Mouse (Mus musculus) limb, embryonic 15.5 days (tissue): Measurements from ENCODE around the gene Adam12. TPM values are rescaled to one million over a fixed set of nuclear protein-coding genes. Genes with fewer than 3 reads are reported as not detected.
A peak's percentile ranks its signal among the peaks of the same experiment; 100 is the strongest.

Experiments used
- ATAC-seq: fragments of 200-750 bp; cut with Nextera tagmentation; 2 replicates; pipeline ENCODE4 v1.8.0; 2017; ENCODE audit warnings: low read depth, moderate TSS enrichment; ENCODE audit not compliant: insufficient number of reproducible peaks, low FRiP score, low TSS enrichment
- H3K27ac ChIP-seq: fragments of 300-500 bp; sonication (generic); 2 replicates; pipeline ENCODE4 v1.5.1; 2015; ENCODE audit warnings: moderate library complexity, mild to moderate bottlenecking, inconsistent platforms
- H3K27me3 ChIP-seq: fragments of 300-500 bp; sonication (generic); 2 replicates; pipeline ENCODE4 v1.6.1; 2015; ENCODE audit warnings: inconsistent platforms
- H3K36me3 ChIP-seq: fragments of 300-500 bp; sonication (generic); 2 replicates; pipeline ENCODE4 v1.6.1; 2015; ENCODE audit warnings: inconsistent platforms
- H3K4me1 ChIP-seq: fragments of 300-500 bp; sonication (generic); 2 replicates; pipeline ENCODE4 v1.6.1; 2015; ENCODE audit warnings: inconsistent platforms
- H3K4me2 ChIP-seq: fragments of 300-500 bp; sonication (generic); 2 replicates; pipeline ENCODE4 v1.6.1; 2015; ENCODE audit warnings: mild to moderate bottlenecking, inconsistent platforms
- H3K4me3 ChIP-seq: fragments of 300-500 bp; sonication (generic); 2 replicates; pipeline ENCODE4 v1.5.1; 2015; ENCODE audit warnings: mild to moderate bottlenecking, inconsistent platforms
- H3K9ac ChIP-seq: fragments of 300-500 bp; sonication (generic); 2 replicates; pipeline ENCODE4 v1.6.1; 2015; ENCODE audit warnings: inconsistent platforms
- H3K9me3 ChIP-seq: fragments of 300-500 bp; sonication (generic); 2 replicates; pipeline ENCODE4 v1.6.1; 2016; ENCODE audit warnings: inconsistent platforms
- WGBS: fragments of 180-500 bp; shearing (Covaris S2); methylation state at CpG from one replicate; pipeline ENCODE4 v1.1.7; 2015; 5-methylcytosine and 5-hydroxymethylcytosine counted together
- polyA plus RNA-seq: library from polyadenylated mRNA; unstranded; fragments of >200 nt; fragmentation: Nextera tagmentation; extraction: Ambion mirVana; gene quantifications from 2 replicates; pipeline ENCODE4 v1.2.1, GENCODE M21; 2015

Adam12 gene
- polyA plus RNA-seq: 8.1 and 9.3 TPM in 2 replicates

GRCm38 (mm10) chr7:134231378-134232346 lies at the start of gene Adam12:
Gene Adam12, minus strand, starts transcription at chr7:134232146.
- Histone ChIP-seq H3K36me3 (no peaks in the 10 kb centered on the region), H3K27ac (no peak within 1 kb of the TSS), H3K4me2 (no peak within 1 kb of the TSS), H3K9ac (no peak within 1 kb of the TSS), H3K4me1 (peaks cover 20% of the 10 kb centered on the region), H3K27me3 (peaks cover 16% of the 10 kb centered on the region), H3K9me3 (no peaks in the 10 kb centered on the region), H3K4me3 (no peak within 1 kb of the TSS)
- no peak for ATAC-seq
- 45% methylated on average over 14 of the region's 14 CpGs for WGBS

- 79% methylated on average over 5 of the region's 5 CpGs for WGBS
- no peaks in the 10 kb centered on the region for H3K27me3 ChIP-seq
- H3K36me3 ChIP-seq: no peaks in the 10 kb centered on the region
- H3K27ac ChIP-seq: no peak overlapping the region
- H3K9me3 ChIP-seq: no peaks in the 10 kb centered on the region
- ATAC-seq: no peak
- H3K4me3 ChIP-seq: no peak overlapping the region
- H3K9ac ChIP-seq: no peak overlapping the region
- peaks cover 6% of the 10 kb centered on the region; the same call in 1 of the 2 replicates for H3K4me1 ChIP-seq
- H3K4me2 ChIP-seq: no peak overlapping the region
Observed at GRCm38 (mm10) chr7:134272956-134273355, 41.0 kb upstream of the Adam12 start.

DNA sequence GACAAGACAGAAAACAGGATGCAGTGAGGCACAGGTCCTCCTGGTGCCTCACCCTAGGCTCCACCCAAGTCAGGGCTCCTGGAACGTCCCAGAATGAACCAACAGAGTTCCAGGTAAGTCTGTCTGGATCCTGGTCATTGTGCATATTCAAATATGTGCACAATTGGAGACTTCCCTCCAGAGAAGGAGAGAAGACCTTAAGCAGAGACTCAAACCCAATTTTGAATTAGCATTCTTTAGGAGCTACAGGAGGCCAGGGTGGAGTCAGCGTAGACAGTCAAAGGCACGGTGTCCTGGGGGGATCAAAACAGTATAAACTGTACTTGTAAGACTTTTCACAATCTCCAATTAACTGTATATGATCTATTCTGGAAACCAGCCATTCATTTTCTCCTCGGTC lies 40.5 kb upstream of the Adam12 start:
- Histone ChIP-seq H3K9ac (no peak overlapping the region), H3K27me3 (no peaks in the 10 kb centered on the region), H3K4me3 (no peak overlapping the region), H3K4me2 (no peak overlapping the region), H3K36me3 (no peaks in the 10 kb centered on the region), H3K9me3 (no peaks in the 10 kb centered on the region), H3K4me1 (peaks cover 6% of the 10 kb centered on the region; the same call in 1 of the 2 replicates), H3K27ac (no peak overlapping the region)
- ATAC-seq: no peak
- 59% methylated on average over 4 of the region's 4 CpGs for WGBS

DNA sequence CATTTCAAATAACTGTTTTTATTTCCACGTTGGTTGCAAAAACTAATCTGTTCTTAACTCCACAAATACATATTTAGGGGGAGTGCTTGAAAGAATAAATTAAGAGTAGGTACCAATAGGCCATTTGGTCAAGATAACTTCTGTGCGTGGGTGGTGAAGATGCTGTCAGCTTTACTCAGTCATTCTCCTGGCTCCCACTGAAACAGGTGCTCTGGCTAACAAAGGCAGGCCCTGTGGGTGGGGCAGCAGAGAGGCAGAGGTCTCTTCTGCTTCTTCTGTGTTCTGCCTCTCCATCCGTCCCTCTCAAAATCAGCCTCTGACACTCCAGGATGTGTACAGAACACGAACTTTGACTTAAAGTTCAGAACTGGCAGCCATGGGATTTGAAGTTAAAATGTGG lies 33.8 kb upstream of the Adam12 start:
- Histone ChIP-seq H3K4me3 (no peak overlapping the region), H3K36me3 (no peaks in the 10 kb centered on the region), H3K9ac (no peak overlapping the region), H3K4me2 (no peak overlapping the region), H3K27me3 (no peaks in the 10 kb centered on the region), H3K4me1 (peaks cover 14% of the 10 kb centered on the region; the same call in 1 of the 2 replicates), H3K9me3 (no peaks in the 10 kb centered on the region), H3K27ac (no peak overlapping the region)
- no peak for ATAC-seq
- 76% methylated on average over 4 of the region's 4 CpGs for WGBS

- WGBS: 38% methylated on average over 4 of the region's 4 CpGs
- H3K27me3 ChIP-seq: no peaks in the 10 kb centered on the region
- peaks cover 8% of the 10 kb centered on the region; the same call in 1 of the 2 replicates for H3K4me1 ChIP-seq
- H3K27ac ChIP-seq: 0 out of 2 replicates have a peak overlapping the region, but pooled peaks have one; percentile 40
- no peak overlapping the region for H3K4me2 ChIP-seq
- ATAC-seq: no peak
- no peaks in the 10 kb centered on the region for H3K36me3 ChIP-seq
- no peaks in the 10 kb centered on the region for H3K9me3 ChIP-seq
- H3K4me3 ChIP-seq: no peak overlapping the region
- no peak overlapping the region for H3K9ac ChIP-seq
Observed at GRCm38 (mm10) chr7:134263146-134263906, 31.4 kb upstream of the Adam12 start.

DNA sequence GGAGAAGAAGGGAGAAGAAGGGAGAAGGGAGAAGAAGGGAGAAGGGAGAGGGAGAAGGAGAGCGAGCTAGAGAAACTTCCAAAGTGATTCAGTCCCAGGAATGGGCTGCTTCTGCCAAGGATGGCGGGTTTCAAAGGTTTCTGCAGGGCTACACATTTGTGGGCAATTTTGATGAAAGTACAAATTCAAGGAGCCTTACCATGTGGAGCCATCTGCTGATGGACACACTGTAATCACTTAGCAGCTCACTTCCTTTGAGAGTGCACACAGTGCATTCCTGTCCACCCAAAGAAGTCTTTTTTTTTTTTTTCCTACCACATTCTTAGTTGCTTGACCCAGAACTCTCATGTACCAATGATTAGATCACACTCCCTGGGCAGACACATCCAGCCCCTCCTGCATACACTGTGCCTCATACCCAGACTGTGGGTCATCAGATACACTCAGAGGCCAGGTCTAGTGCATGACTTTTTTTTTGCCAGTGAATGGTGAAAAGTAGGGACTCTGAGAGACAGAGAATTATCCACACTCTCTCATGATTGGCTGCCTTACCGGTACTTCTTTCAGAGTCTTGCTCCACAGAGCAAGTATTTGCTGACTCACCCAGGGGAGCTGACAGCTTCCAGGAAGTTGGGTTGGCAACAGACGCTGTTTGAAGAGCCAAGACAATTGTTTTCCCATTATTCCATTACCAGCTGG lies 29.2 kb upstream of the Adam12 start:
- H3K36me3 ChIP-seq: no peaks in the 10 kb centered on the region
- no peak overlapping the region for H3K4me2 ChIP-seq
- no peak overlapping the region for H3K4me3 ChIP-seq
- no peak overlapping the region for H3K27ac ChIP-seq
- H3K27me3 ChIP-seq: no peaks in the 10 kb centered on the region
- peaks cover 8% of the 10 kb centered on the region; the same call in 1 of the 2 replicates for H3K4me1 ChIP-seq
- 42% methylated on average over 4 of the region's 4 CpGs for WGBS
- no peaks in the 10 kb centered on the region for H3K9me3 ChIP-seq
- no peak for ATAC-seq
- H3K9ac ChIP-seq: no peak overlapping the region

GRCm38 (mm10) chr7:134250273-134250870 lies 18.4 kb upstream of the Adam12 start:
- H3K27ac ChIP-seq: no peak overlapping the region
- 73% methylated on average over 7 of the region's 7 CpGs for WGBS
- no peaks in the 10 kb centered on the region for H3K4me1 ChIP-seq
- no peak overlapping the region for H3K4me2 ChIP-seq
- H3K36me3 ChIP-seq: no peaks in the 10 kb centered on the region
- H3K9me3 ChIP-seq: no peaks in the 10 kb centered on the region
- no peak overlapping the region for H3K9ac ChIP-seq
- no peaks in the 10 kb centered on the region for H3K27me3 ChIP-seq
- H3K4me3 ChIP-seq: no peak overlapping the region
- no peak for ATAC-seq

DNA sequence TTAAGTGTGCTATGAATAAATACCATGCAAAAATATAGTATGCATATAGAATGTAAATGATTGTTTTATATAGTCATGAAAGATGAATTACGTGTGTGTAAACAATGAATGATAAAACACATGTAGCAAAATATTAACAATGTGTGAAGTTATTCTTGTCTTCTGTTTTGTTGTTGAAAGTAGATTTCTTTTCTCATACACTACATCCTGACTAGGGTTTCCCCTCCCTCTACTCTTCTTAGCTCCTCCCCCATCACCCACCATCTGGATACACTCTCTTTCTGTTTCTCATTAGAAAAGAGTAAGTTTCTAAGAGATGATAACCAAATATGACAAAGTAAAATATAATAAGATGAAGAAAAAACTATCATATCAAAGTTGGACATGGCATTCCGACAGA lies 16.1 kb upstream of the Adam12 start:
- no peaks in the 10 kb centered on the region for H3K4me1 ChIP-seq
- ATAC-seq: no peak

GRCm38 (mm10) chr7:134246624-134247023 lies 14.7 kb upstream of the Adam12 start:
- no peak for ATAC-seq
- no peak overlapping the region for H3K4me3 ChIP-seq
- no peaks in the 10 kb centered on the region for H3K36me3 ChIP-seq
- no peaks in the 10 kb centered on the region for H3K4me1 ChIP-seq
- no peak overlapping the region for H3K9ac ChIP-seq
- H3K4me2 ChIP-seq: no peak overlapping the region
- 28% methylated on average over 5 of the region's 5 CpGs for WGBS
- H3K27me3 ChIP-seq: no peaks in the 10 kb centered on the region
- no peaks in the 10 kb centered on the region for H3K9me3 ChIP-seq
- H3K27ac ChIP-seq: no peak overlapping the region

More for the DNA sequence above, 16.1 kb upstream of the Adam12 start:
- 86% methylated on average over 2 of the region's 2 CpGs for WGBS
- Histone ChIP-seq H3K27me3 (no peaks in the 10 kb centered on the region), H3K9ac (no peak overlapping the region), H3K4me3 (no peak overlapping the region), H3K9me3 (no peaks in the 10 kb centered on the region), H3K36me3 (no peaks in the 10 kb centered on the region), H3K27ac (no peak overlapping the region), H3K4me2 (no peak overlapping the region)

GRCm38 (mm10) chr7:134242773-134243172 lies 10.8 kb upstream of the Adam12 start:
- H3K4me3 ChIP-seq: no peak overlapping the region

GRCm38 (mm10) chr7:134241212-134241611 lies 9.3 kb upstream of the Adam12 start:
- ATAC-seq: no peak

More at GRCm38 (mm10) chr7:134242773-134243172, 10.8 kb upstream of the Adam12 start:
- Histone ChIP-seq H3K27ac (no peak overlapping the region), H3K9ac (no peak overlapping the region), H3K27me3 (peaks cover 7% of the 10 kb centered on the region; the same call in 1 of the 2 replicates), H3K4me2 (no peak overlapping the region), H3K9me3 (no peaks in the 10 kb centered on the region), H3K36me3 (no peaks in the 10 kb centered on the region), H3K4me1 (peaks cover 2% of the 10 kb centered on the region; the same call in 1 of the 2 replicates)
- WGBS: 74% methylated on average over 1 of the region's 1 CpGs
- ATAC-seq: no peak

More at GRCm38 (mm10) chr7:134241212-134241611, 9.3 kb upstream of the Adam12 start:
- WGBS: 81% methylated on average over 4 of the region's 4 CpGs
- no peaks in the 10 kb centered on the region for H3K36me3 ChIP-seq
- no peak overlapping the region for H3K27ac ChIP-seq
- H3K4me2 ChIP-seq: no peak overlapping the region
- H3K9me3 ChIP-seq: no peaks in the 10 kb centered on the region
- peaks cover 5% of the 10 kb centered on the region; the same call in 1 of the 2 replicates for H3K4me1 ChIP-seq
- peaks cover 11% of the 10 kb centered on the region; the same call in 1 of the 2 replicates for H3K27me3 ChIP-seq
- H3K4me3 ChIP-seq: no peak overlapping the region
- H3K9ac ChIP-seq: no peak overlapping the region
